Mouse (Mus musculus): Measurements from ENCODE around the gene Ttll8. TPM values are rescaled to one million over a fixed set of nuclear protein-coding genes. Genes with fewer than 3 reads are reported as not detected.

Ttll8 gene
- not detected in 2 replicates for polyA plus RNA-seq (2011; ENCODE audit: insufficient read length, low read depth, missing spikeins)

GRCm38 (mm10) chr15:88954368-88955072 lies at the start of gene Ttll8:
Gene Ttll8, minus strand, starts transcription at chr15:88954418.
- no peak within 1 kb of the TSS for H3K4me3 ChIP-seq (ENCODE audit: insufficient read depth, low read length)
- no peaks in the 10 kb centered on the region; the same call in none of the 2 replicates for H3K4me1 ChIP-seq (ENCODE audit: control insufficient read depth, insufficient read depth, low read length)
- no peak within 1 kb of the TSS for H3K27ac ChIP-seq (ENCODE audit: insufficient read depth, low read length)
- TF ChIP-seq CTCF (IDR thresholded peaks at IDR 0.05; ENCODE audit: borderline replicate concordance, insufficient read depth, low read length) (no peak), POLR2A (IDR thresholded peaks at IDR 0.05; ENCODE audit: low read depth, low read length) (no peak)

DNA sequence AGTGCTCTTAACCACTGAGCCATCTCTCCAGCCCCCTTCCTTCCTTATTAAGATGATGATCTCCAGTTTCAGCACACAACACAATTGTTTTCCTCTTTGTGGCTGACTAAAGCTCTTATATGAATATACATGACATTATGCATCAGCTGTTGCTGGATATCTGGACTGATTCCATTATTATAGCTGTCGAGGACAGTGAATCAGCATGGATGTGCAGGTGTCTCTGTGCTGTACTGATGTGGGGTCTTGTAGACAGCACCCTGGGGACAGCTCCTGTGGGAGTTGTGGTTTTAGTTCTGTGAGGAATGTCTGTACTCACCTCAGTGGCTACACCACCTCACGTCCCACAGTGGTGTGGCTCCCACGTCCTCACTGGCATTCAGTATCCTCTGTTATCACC lies 47.0 kb upstream of the Ttll8 start:
- no peak overlapping the region for H3K27ac ChIP-seq (ENCODE audit: insufficient read depth, low read length)
- no peak for TF ChIP-seq CTCF (IDR thresholded peaks at IDR 0.05; ENCODE audit: borderline replicate concordance, insufficient read depth, low read length)
- H3K4me1 ChIP-seq (ENCODE audit: control insufficient read depth, insufficient read depth, low read length), result no peaks in the 10 kb centered on the region; the same call in none of the 2 replicates
- H3K4me3 ChIP-seq (ENCODE audit: insufficient read depth, low read length), result no peak overlapping the region

- Histone ChIP-seq H3K4me3 (ENCODE audit: insufficient read depth, low read length) (no peak overlapping the region), H3K4me1 (ENCODE audit: control insufficient read depth, insufficient read depth, low read length) (no peaks in the 10 kb centered on the region; the same call in none of the 2 replicates), H3K27ac (ENCODE audit: insufficient read depth, low read length) (no peak overlapping the region)
- TF ChIP-seq CTCF (IDR thresholded peaks at IDR 0.05; ENCODE audit: borderline replicate concordance, insufficient read depth, low read length) (no peak), POLR2A (IDR thresholded peaks at IDR 0.05; ENCODE audit: low read depth, low read length) (no peak)
These were observed 46.1 kb upstream of the Ttll8 start for GRCm38 (mm10) chr15:89000367-89000766.

DNA sequence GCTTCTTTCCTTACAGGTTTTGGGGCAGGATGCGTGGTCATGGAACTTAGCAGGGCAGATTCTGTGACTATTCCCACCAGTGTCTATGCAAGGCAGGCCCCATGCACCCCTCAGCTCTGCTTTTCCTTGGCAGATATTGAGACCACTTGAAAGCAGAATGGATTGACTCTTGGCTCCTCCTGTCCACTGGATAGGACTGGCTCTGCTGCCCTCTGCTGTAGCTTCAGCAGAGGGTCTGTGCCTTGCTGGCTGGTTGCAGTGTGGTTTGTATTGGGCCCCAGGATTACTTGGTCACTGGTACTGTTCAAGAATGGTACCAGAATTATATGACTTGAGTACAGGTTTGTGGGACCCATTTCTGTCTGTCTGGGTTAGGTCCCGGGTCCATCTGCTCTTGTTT lies 44.9 kb upstream of the Ttll8 start:
- Histone ChIP-seq H3K27ac (ENCODE audit: insufficient read depth, low read length) (no peak overlapping the region), H3K4me1 (ENCODE audit: control insufficient read depth, insufficient read depth, low read length) (no peaks in the 10 kb centered on the region; the same call in none of the 2 replicates), H3K4me3 (ENCODE audit: insufficient read depth, low read length) (no peak overlapping the region)
- peak; percentile 39; the same call in 1 of the 2 replicates for TF ChIP-seq CTCF (IDR thresholded peaks at IDR 0.05; ENCODE audit: borderline replicate concordance, insufficient read depth, low read length)
- TF ChIP-seq POLR2A (IDR thresholded peaks at IDR 0.05; ENCODE audit: low read depth, low read length), result no peak

- H3K4me3 ChIP-seq (ENCODE audit: insufficient read depth, low read length), result no peak overlapping the region
- H3K4me1 ChIP-seq (ENCODE audit: control insufficient read depth, insufficient read depth, low read length), result no peaks in the 10 kb centered on the region; the same call in 1 of the 2 replicates
- no peak overlapping the region for H3K27ac ChIP-seq (ENCODE audit: insufficient read depth, low read length)
- TF ChIP-seq CTCF (IDR thresholded peaks at IDR 0.05; ENCODE audit: borderline replicate concordance, insufficient read depth, low read length), result no peak
- TF ChIP-seq POLR2A (IDR thresholded peaks at IDR 0.05; ENCODE audit: low read depth, low read length), result no peak
These were observed 44.4 kb upstream of the Ttll8 start for GRCm38 (mm10) chr15:88998636-88999035.

GRCm38 (mm10) chr15:88989236-88989635 lies 35.0 kb upstream of the Ttll8 start:
- H3K4me1 ChIP-seq (ENCODE audit: control insufficient read depth, insufficient read depth, low read length), result no peaks in the 10 kb centered on the region
- TF ChIP-seq CTCF (IDR thresholded peaks at IDR 0.05; ENCODE audit: borderline replicate concordance, insufficient read depth, low read length) (no peak), POLR2A (IDR thresholded peaks at IDR 0.05; ENCODE audit: low read depth, low read length) (no peak)
- H3K27ac ChIP-seq (ENCODE audit: insufficient read depth, low read length), result no peak overlapping the region
- no peak overlapping the region for H3K4me3 ChIP-seq (ENCODE audit: insufficient read depth, low read length)

- H3K4me3 ChIP-seq (ENCODE audit: insufficient read depth, low read length), result no peak within 1 kb of the TSS
- TF ChIP-seq CTCF (IDR thresholded peaks at IDR 0.05; ENCODE audit: borderline replicate concordance, insufficient read depth, low read length), result no peak
- no peak for TF ChIP-seq POLR2A (IDR thresholded peaks at IDR 0.05; ENCODE audit: low read depth, low read length)
- H3K27ac ChIP-seq (ENCODE audit: insufficient read depth, low read length), result no peak within 1 kb of the TSS
- H3K4me1 ChIP-seq (ENCODE audit: control insufficient read depth, insufficient read depth, low read length), result no peaks in the 10 kb centered on the region
These were observed 28.4 kb upstream of the Ttll8 start, which contains the start of gene Mov10l1 for GRCm38 (mm10) chr15:88982534-88983079. Gene Mov10l1, plus strand, starts transcription at chr15:88982909.

- no peak for TF ChIP-seq POLR2A (IDR thresholded peaks at IDR 0.05; ENCODE audit: low read depth, low read length)
- no peak for TF ChIP-seq CTCF (IDR thresholded peaks at IDR 0.05; ENCODE audit: borderline replicate concordance, insufficient read depth, low read length)
- Histone ChIP-seq H3K4me3 (ENCODE audit: insufficient read depth, low read length) (no peak overlapping the region), H3K4me1 (ENCODE audit: control insufficient read depth, insufficient read depth, low read length) (no peaks in the 10 kb centered on the region), H3K27ac (ENCODE audit: insufficient read depth, low read length) (no peak overlapping the region)
These were observed 24.9 kb upstream of the Ttll8 start for GRCm38 (mm10) chr15:88979138-88979446.

GRCm38 (mm10) chr15:88978281-88979137 lies 24.3 kb upstream of the Ttll8 start, which contains the start of gene Mlc1:
Gene Mlc1, minus strand, starts transcription at chr15:88979007.
- H3K4me3 ChIP-seq (ENCODE audit: insufficient read depth, low read length), result no peak within 1 kb of the TSS
- TF ChIP-seq CTCF (IDR thresholded peaks at IDR 0.05; ENCODE audit: borderline replicate concordance, insufficient read depth, low read length) (no peak), POLR2A (IDR thresholded peaks at IDR 0.05; ENCODE audit: low read depth, low read length) (no peak)
- H3K4me1 ChIP-seq (ENCODE audit: control insufficient read depth, insufficient read depth, low read length), result no peaks in the 10 kb centered on the region
- no peak within 1 kb of the TSS for H3K27ac ChIP-seq (ENCODE audit: insufficient read depth, low read length)
